Mouse (Mus musculus): ENCODE results near the gene Glis1. TPM values are rescaled to one million over a fixed set of nuclear protein-coding genes. Genes with fewer than 3 reads are reported as not detected.

Glis1 gene
- polyA plus RNA-seq, 1 experiment = 0.40 TPM

- TF ChIP-seq USF1 (IDR thresholded peaks at IDR 0.05; ENCODE audit: low read depth) (no peak), MAX (IDR thresholded peaks at IDR 0.05) (no peak), CEBPB (IDR thresholded peaks at IDR 0.05; ENCODE audit: low read depth) (no peak), CTCF (IDR thresholded peaks at IDR 0.05; ENCODE audit: control insufficient read depth, insufficient read depth, insufficient read length) (no peak), MYOD1 (IDR thresholded peaks at IDR 0.05; ENCODE audit: control insufficient read depth, insufficient read length, low read depth) (no peak)
- Histone ChIP-seq H3K79me3 (ENCODE audit: low read depth) (no peaks in the 10 kb centered on the region), H3K4me3 (ENCODE audit: insufficient read depth, poor library complexity, severe bottlenecking) (no peak overlapping the region)
Measured at GRCm38 (mm10) chr4:107552696-107553095, 118.3 kb downstream of the Glis1 start.

GRCm38 (mm10) chr4:107553774-107554173, 119.4 kb downstream of the Glis1 start:
- no peak overlapping the region for H3ac ChIP-seq (ENCODE audit: control insufficient read depth, insufficient read length, low read depth)
- peak; percentile 62 for TF ChIP-seq FOSL1 (IDR thresholded peaks at IDR 0.05; ENCODE audit: insufficient read depth, low read length, poor library complexity, severe bottlenecking)
- TF ChIP-seq CTCF (IDR thresholded peaks at IDR 0.05; ENCODE audit: control insufficient read depth, insufficient read depth, insufficient read length) = no peak
- no peak for TF ChIP-seq MYOD1 (IDR thresholded peaks at IDR 0.05; ENCODE audit: control insufficient read depth, insufficient read length, low read depth)
- TF ChIP-seq CEBPB (IDR thresholded peaks at IDR 0.05; ENCODE audit: low read depth) = peak; percentile 54
- TF ChIP-seq MAX (IDR thresholded peaks at IDR 0.05) = peak; percentile 90
- TF ChIP-seq MYOG (IDR thresholded peaks at IDR 0.05; ENCODE audit: control insufficient read depth, extremely low read depth, insufficient read length) = no peak
- no peak for TF ChIP-seq USF1 (IDR thresholded peaks at IDR 0.05; ENCODE audit: low read depth)
- H3K79me3 ChIP-seq (ENCODE audit: low read depth) = no peaks in the 10 kb centered on the region
- no peaks in the 10 kb centered on the region for H3K27me3 ChIP-seq (ENCODE audit: control insufficient read depth, insufficient read depth, insufficient read length)
- H3K79me2 ChIP-seq (ENCODE audit: control insufficient read depth, insufficient read depth) = no peaks in the 10 kb centered on the region
- H3K4me3 ChIP-seq (ENCODE audit: insufficient read depth, poor library complexity, severe bottlenecking) = no peak overlapping the region
- H3K36me3 ChIP-seq (ENCODE audit: control insufficient read depth, insufficient read depth) = no peaks in the 10 kb centered on the region

More at GRCm38 (mm10) chr4:107552696-107553095, 118.3 kb downstream of the Glis1 start:
- H3K79me2 ChIP-seq (ENCODE audit: control insufficient read depth, insufficient read depth) = no peaks in the 10 kb centered on the region
- H3K27me3 ChIP-seq (ENCODE audit: control insufficient read depth, insufficient read depth, insufficient read length) = peaks cover 5% of the 10 kb centered on the region
- H3K36me3 ChIP-seq (ENCODE audit: control insufficient read depth, insufficient read depth) = no peaks in the 10 kb centered on the region
- H3ac ChIP-seq (ENCODE audit: control insufficient read depth, insufficient read length, low read depth) = no peak overlapping the region

GRCm38 (mm10) chr4:107558801-107559200, 124.4 kb downstream of the Glis1 start:
- Histone ChIP-seq H3K4me3 (ENCODE audit: insufficient read depth, poor library complexity, severe bottlenecking) (no peak overlapping the region), H3K79me2 (ENCODE audit: control insufficient read depth, insufficient read depth) (no peaks in the 10 kb centered on the region), H3K79me3 (ENCODE audit: low read depth) (no peaks in the 10 kb centered on the region), H3ac (ENCODE audit: control insufficient read depth, insufficient read length, low read depth) (no peak overlapping the region), H3K36me3 (ENCODE audit: control insufficient read depth, insufficient read depth) (no peaks in the 10 kb centered on the region), H3K27me3 (ENCODE audit: control insufficient read depth, insufficient read depth, insufficient read length) (peaks cover 18% of the 10 kb centered on the region)
- no peak for TF ChIP-seq MYOD1 (IDR thresholded peaks at IDR 0.05; ENCODE audit: control insufficient read depth, insufficient read length, low read depth)
- no peak for TF ChIP-seq CEBPB (IDR thresholded peaks at IDR 0.05; ENCODE audit: low read depth)
- TF ChIP-seq CTCF (IDR thresholded peaks at IDR 0.05; ENCODE audit: control insufficient read depth, insufficient read depth, insufficient read length) = no peak
- no peak for TF ChIP-seq MYOG (IDR thresholded peaks at IDR 0.05; ENCODE audit: control insufficient read depth, extremely low read depth, insufficient read length)
- no peak for TF ChIP-seq USF1 (IDR thresholded peaks at IDR 0.05; ENCODE audit: low read depth)
- no peak for TF ChIP-seq FOSL1 (IDR thresholded peaks at IDR 0.05; ENCODE audit: insufficient read depth, low read length, poor library complexity, severe bottlenecking)
- no peak for TF ChIP-seq MAX (IDR thresholded peaks at IDR 0.05)

GRCm38 (mm10) chr4:107561056-107561455, 126.7 kb downstream of the Glis1 start:
- no peaks in the 10 kb centered on the region for H3K79me2 ChIP-seq (ENCODE audit: control insufficient read depth, insufficient read depth)
- TF ChIP-seq MYOG (IDR thresholded peaks at IDR 0.05; ENCODE audit: control insufficient read depth, extremely low read depth, insufficient read length) = no peak
- no peak for TF ChIP-seq USF1 (IDR thresholded peaks at IDR 0.05; ENCODE audit: low read depth)
- no peak for TF ChIP-seq CEBPB (IDR thresholded peaks at IDR 0.05; ENCODE audit: low read depth)
- no peak for TF ChIP-seq MAX (IDR thresholded peaks at IDR 0.05)
- TF ChIP-seq MYOD1 (IDR thresholded peaks at IDR 0.05; ENCODE audit: control insufficient read depth, insufficient read length, low read depth) = no peak
- TF ChIP-seq CTCF (IDR thresholded peaks at IDR 0.05; ENCODE audit: control insufficient read depth, insufficient read depth, insufficient read length) = no peak
- TF ChIP-seq FOSL1 (IDR thresholded peaks at IDR 0.05; ENCODE audit: insufficient read depth, low read length, poor library complexity, severe bottlenecking) = no peak
- H3ac ChIP-seq (ENCODE audit: control insufficient read depth, insufficient read length, low read depth) = no peak overlapping the region
- H3K27me3 ChIP-seq (ENCODE audit: control insufficient read depth, insufficient read depth, insufficient read length) = peaks cover 25% of the 10 kb centered on the region
- no peak overlapping the region for H3K4me3 ChIP-seq (ENCODE audit: insufficient read depth, poor library complexity, severe bottlenecking)
- H3K79me3 ChIP-seq (ENCODE audit: low read depth) = no peaks in the 10 kb centered on the region
- no peaks in the 10 kb centered on the region for H3K36me3 ChIP-seq (ENCODE audit: control insufficient read depth, insufficient read depth)

- Histone ChIP-seq H3K79me3 (ENCODE audit: low read depth) (no peaks in the 10 kb centered on the region), H3K27me3 (ENCODE audit: control insufficient read depth, insufficient read depth, insufficient read length) (peaks cover 52% of the 10 kb centered on the region)
- TF ChIP-seq MYOG (IDR thresholded peaks at IDR 0.05; ENCODE audit: control insufficient read depth, extremely low read depth, insufficient read length) = no peak
- no peak for TF ChIP-seq MYOD1 (IDR thresholded peaks at IDR 0.05; ENCODE audit: control insufficient read depth, insufficient read length, low read depth)
- TF ChIP-seq USF1 (IDR thresholded peaks at IDR 0.05; ENCODE audit: low read depth) = no peak
- no peak for TF ChIP-seq MAX (IDR thresholded peaks at IDR 0.05)
- TF ChIP-seq CTCF (IDR thresholded peaks at IDR 0.05; ENCODE audit: control insufficient read depth, insufficient read depth, insufficient read length) = no peak
- no peak for TF ChIP-seq FOSL1 (IDR thresholded peaks at IDR 0.05; ENCODE audit: insufficient read depth, low read length, poor library complexity, severe bottlenecking)
- TF ChIP-seq CEBPB (IDR thresholded peaks at IDR 0.05; ENCODE audit: low read depth) = no peak
Measured at GRCm38 (mm10) chr4:107568159-107568558, 133.8 kb downstream of the Glis1 start.

More at GRCm38 (mm10) chr4:107568159-107568558, 133.8 kb downstream of the Glis1 start:
- Histone ChIP-seq H3K36me3 (ENCODE audit: control insufficient read depth, insufficient read depth) (no peaks in the 10 kb centered on the region), H3K4me3 (ENCODE audit: insufficient read depth, poor library complexity, severe bottlenecking) (no peak overlapping the region), H3ac (ENCODE audit: control insufficient read depth, insufficient read length, low read depth) (no peak overlapping the region), H3K79me2 (ENCODE audit: control insufficient read depth, insufficient read depth) (no peaks in the 10 kb centered on the region)
